Mouse (Mus musculus): ENCODE measurements around the gene Olfr1109.

Olfr1109 gene

GRCm38 (mm10) chr2:87095908-87096307 is at the start of gene Olfr1109:
Gene Olfr1109 (minus strand): TSS chr2:87096008.
- no peak for DNase-seq (ENCODE audit: extremely low read depth, low read depth)

DNA sequence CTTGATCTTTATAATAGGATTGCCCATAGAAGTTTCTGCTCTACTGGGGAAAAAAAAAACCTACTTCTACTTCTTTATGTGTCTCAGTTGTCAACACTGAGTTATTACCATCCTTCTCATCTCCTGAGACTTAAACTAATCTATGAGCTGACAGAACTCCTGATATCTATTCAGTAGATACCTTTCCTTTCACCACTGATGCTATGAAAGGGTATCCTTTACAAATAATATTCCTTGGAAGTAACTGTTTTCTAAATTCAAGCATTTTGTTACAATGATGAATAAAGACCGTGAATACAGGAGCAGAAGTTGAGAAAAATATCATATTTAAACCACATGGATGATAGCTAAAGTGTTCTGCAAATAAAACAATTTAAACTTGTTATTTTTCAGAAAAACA is 44.4 kb upstream of the Olfr1109 start, which contains the start of gene Olfr1110:
TSS of gene Olfr1110 (minus strand) at position 101 of the 400 bp plus-strand sequence.
- no peak for DNase-seq (ENCODE audit: extremely low read depth, low read depth)

GRCm38 (mm10) chr2:87114467-87114866 is 18.7 kb upstream of the Olfr1109 start, which contains the start of gene Olfr259:
Gene Olfr259 (minus strand): TSS chr2:87114567.
- DNase-seq (ENCODE audit: extremely low read depth, low read depth): no peak

DNA sequence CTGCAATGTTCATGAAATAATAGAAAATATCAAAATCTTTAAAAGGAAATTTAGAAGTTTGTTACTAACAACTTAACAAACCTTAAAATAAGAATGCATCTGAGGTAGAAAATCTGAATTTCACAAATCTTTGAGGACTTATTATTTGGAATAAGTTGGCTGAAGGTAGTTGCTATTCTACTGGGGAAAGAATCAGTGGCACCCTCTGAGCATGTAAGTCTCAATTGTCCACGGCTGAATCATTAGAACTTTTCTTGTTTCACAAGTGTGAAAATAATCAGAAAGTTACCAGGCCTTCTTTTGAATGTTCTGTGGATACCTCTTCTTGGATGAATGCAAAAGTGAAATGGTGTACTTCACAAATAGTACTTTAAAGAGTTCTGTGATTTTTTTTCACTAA is 20.1 kb downstream of the Olfr1109 start, which contains the start of gene Olfr1107:
TSS of gene Olfr1107 (minus strand) at position 101 of the 400 bp plus-strand sequence.
- no peak for DNase-seq (ENCODE audit: extremely low read depth, low read depth)

- no peak for DNase-seq (ENCODE audit: extremely low read depth, low read depth)
Observed at GRCm38 (mm10) chr2:87052173-87052572, 43.6 kb downstream of the Olfr1109 start, which contains the start of gene Olfr1106. Gene Olfr1106 (minus strand): TSS chr2:87052273.

Data from MEL-GATA-1-ER (cell line).